Mouse (Mus musculus) ES-E14 (cell line): ENCODE data around the gene Ecsit.

Experiments used
- CHD2 ChIP-seq: IDR thresholded peaks from 2 replicates; pipeline ENCODE4 v1.6.1; 2014; ENCODE audit warnings: mild to moderate bottlenecking, low read depth, low read length, inconsistent platforms
- MAFK ChIP-seq: IDR thresholded peaks from 2 replicates; pipeline ENCODE4 v1.6.1; 2014; ENCODE audit warnings: mild to moderate bottlenecking, low read depth, low read length, inconsistent platforms; ENCODE audit not compliant: insufficient read depth
- ZC3H11A ChIP-seq: IDR thresholded peaks from 2 replicates; pipeline ENCODE4 v1.6.1; 2012; ENCODE audit warnings: low read depth, mild to moderate bottlenecking, inconsistent platforms, low read length, borderline replicate concordance

GRCm38 (mm10) chr9:22064341-22064740 is 20.9 kb downstream of the Ecsit start:
- TF ChIP-seq CHD2 (no peak), MAFK (no peak), ZC3H11A (no peak)
